Mouse (Mus musculus) retina, postnatal 1 day (tissue): ENCODE measurements at regions not wholly inside any gene's neighbourhood (a gene's known extent, or its start where the extent isn't known, plus 50 kb on each side); places are given as distances from the start of the nearest gene placed in this dataset.
"Not testable (repeated sequence)": the region's sequence is repeated elsewhere in the genome, so short reads cannot be mapped to it uniquely, and the experiment has no call there.

Experiments
- DNase-seq: peaks from one replicate; pipeline ENCODE4 v3.0.0-alpha.2; 2012

DNA sequence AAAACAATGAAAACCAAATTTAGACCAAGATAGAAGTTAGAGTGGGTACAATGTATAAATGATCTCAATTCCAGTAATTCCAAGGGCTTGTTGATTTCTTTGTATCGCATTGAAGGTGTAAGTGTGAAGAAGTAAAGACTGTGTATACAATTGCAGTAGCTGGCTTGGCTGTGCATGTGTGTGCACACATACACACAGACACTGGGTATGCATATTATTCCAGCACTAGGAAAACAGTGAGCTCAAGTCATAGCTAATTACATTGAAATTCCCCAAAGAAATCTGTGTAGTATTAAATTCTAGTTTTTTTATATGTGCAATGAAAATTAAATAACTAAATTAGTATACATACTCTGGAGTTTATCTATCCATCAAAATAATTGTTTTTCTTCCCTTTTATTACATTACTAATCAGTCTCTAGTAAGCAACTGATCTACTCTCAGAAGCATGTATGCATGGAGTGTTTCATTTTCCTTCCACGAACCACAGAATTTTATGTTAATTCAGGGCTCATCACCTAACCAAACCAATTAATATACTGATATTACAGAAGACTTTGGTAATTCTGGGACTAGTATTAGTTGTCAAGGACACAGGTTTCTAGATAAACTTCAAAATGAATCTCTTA is 56.5 kb downstream of the Gm8797 start:
- no peak for DNase-seq

GRCm38 (mm10) chr3:5811071-5811590 is 60.5 kb downstream of the Gm8797 start:
- DNase-seq = no peak

- DNase-seq = not testable (repeated sequence)
These were observed 69.6 kb downstream of the Gm8797 start for GRCm38 (mm10) chr3:5820243-5820642.

- not testable (repeated sequence) for DNase-seq
These were observed 109.6 kb downstream of the Gm8797 start for GRCm38 (mm10) chr3:5860237-5860636.

DNA sequence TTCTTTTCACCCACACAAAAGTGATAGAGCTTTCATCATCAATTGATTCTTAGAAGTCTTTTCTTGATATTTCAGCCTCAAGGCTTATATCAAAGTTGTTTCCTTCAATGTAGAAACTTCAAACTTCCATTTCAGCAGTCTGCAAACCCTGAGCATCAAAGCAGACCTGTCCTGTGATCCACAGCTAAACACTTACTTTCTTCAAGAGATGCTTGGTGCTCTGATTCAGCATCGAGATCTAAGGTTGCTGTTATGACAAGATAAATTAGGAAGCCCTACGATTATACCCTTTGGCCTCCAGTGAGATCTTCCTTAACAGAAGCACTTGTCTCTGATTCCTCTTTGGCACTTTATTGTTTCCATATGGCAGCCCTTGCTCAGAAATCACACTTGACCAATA is 119.8 kb downstream of the Gm8797 start:
- DNase-seq = no peak

DNA sequence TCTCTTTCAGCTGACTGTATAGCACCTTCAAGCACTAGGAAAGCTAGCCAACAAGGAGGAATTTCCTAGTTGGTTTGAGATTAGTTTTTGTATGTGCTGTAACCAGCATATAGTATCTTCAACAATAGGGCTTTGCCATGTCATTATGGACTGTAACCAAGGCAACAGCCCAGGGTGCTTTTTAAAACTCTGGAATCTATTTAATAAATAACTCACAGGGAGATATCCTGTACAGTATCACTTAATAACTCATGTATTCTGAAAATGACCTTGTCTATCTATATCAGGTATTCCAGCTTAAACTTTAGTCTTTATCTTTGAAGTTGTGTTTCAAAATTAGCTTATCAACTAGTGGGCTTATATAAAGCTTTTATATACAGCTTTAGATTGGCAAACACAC is 128.5 kb downstream of the Gm8797 start:
- no peak for DNase-seq

DNA sequence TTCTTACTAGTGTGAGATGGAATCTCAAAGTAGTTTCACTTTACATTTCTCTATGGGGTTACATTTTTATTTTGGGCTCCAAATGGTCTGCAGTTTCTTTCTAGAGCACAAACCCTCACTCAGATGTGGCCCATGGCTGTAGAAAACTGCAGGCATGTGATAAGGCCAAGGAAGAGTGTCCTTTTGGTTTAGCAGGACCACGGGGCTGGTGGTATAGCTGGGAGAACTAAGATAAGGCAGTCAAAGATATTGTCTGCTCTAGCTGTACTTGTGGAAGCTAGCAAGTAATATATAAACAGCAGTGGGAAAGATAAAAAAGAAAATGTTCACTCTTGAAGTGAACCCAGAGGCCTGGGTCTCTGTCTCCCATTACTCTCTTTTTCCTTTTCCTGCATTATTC is 166.9 kb downstream of the Gm8797 start:
- DNase-seq = no peak

GRCm38 (mm10) chr3:5950243-5950642 is 199.6 kb downstream of the Gm8797 start:
- not testable (repeated sequence) for DNase-seq

DNA sequence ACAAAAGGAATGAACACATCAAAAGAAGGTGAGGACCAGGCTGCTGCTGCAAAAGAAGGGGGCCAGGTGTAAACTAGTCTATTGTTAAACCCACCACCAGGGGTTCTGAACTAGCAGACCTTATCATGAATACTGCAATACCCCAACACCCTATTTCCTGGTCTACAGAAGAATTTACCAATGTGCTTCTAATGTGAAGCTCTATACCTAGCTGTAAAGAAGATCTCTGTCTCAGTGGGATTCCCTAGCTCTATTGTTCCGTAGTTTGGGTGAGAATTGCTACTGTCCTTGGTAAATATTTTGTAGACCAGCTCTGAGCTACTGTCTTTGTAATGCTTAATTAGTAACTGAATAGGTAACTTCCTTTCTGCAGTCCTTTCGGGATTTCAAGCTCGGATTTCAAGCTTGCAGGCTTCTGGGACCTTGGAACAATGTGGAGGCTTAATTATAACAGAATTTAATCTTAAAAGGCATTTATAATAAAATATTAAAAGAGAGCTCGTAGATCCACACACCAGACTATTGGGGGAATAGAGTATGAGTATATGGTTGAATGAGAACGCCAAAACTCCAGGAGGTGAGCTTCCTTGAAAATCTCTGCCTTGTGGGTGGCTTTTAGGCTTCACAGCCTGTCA is 238.5 kb downstream of the Gm8797 start:
- not testable (repeated sequence) for DNase-seq

GRCm38 (mm10) chr3:6004423-6004822 is 253.8 kb downstream of the Gm8797 start:
- DNase-seq = no peak

GRCm38 (mm10) chr3:6018749-6019148 is 268.1 kb downstream of the Gm8797 start:
- no peak for DNase-seq

DNA sequence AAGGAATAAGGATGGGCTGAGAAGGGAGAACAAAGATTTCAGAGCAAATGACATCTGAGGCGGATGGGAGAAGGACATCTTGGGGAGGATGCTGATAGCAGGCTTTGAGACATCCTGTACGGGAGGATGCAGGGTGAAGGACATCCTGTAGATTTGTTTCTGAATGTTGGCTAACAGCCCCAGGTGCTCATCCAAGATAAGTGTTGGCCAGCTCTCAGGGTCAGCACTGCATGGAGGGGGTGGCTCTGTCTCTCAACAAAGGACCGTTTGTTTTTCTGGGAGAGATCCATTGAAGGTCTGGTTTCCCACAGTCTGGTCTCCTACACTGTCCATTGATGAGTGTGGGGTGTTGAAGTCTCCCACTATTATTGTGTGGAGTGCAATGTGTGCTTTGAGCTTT is 290.7 kb downstream of the Gm8797 start:
- DNase-seq = not testable (repeated sequence)

DNA sequence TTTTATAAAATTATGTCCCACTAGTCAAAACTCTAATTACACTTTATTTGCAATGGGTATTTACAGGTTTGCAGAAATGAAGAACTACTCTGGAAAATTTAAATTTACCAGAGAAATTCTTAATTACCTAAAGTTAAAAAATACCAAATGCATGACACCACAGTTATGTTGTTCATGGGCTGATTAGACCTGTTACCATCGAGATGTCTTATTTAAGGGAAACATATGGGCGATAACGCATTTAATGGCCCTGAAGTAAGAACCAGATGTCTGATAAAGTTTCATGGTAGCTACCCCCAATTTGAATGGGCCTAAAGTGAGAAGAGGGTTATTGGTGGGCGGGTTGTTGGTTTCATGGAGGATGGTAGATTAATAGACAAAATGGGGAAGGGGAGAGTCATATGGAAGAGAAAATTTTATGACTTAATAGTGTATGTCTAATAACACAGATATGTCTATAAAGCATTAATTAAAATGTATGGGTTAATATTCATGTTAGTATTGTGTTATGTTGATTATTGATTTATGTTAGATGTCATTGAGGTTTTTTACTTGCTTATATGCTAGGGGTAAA is 299.0 kb downstream of the Gm8797 start:
- no peak for DNase-seq

- DNase-seq = no peak
These were observed 301.3 kb downstream of the Gm8797 start for GRCm38 (mm10) chr3:6051901-6052300.

DNA sequence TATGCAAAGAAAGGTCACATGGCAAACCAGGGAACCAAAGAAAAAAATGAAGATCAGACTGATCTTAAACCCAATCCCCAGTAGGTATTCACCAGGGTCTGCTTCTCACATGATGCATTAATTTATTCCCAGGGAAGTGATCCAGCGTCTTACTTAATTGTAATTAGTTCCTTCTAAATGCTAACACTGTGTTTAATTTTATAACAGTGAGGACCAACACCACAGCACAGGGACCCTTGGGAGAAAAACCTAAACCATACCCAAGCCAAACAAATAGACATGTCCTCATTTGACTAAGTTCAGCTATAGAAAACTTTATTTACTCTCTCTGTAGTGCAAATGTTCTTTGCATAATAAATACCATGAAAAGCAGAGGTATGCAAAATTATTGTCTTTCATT is 333.2 kb downstream of the Gm8797 start:
- no peak for DNase-seq

DNA sequence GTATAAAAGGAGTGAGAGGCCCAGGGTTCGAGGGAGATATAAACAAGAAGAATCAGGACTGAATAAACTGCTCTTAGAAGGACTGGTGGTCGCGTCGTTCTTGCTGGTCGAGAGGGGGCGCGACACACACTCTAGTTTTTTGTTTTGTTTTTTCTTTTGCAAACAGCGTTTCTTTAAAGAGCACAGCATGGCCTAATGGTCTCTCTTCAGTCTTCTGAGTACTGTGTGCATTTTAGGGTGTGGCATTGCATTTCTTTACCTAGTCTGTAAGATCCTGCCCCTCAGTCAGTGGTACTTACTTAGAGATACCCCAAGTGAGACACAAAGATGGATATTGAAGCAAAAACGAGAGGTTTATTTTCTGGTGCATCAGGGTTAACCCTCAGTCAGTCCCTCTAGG is 336.7 kb downstream of the Gm8797 start:
- no peak for DNase-seq

- DNase-seq = no peak
These were observed 343.3 kb downstream of the Gm8797 start for GRCm38 (mm10) chr3:6093931-6094330.

DNA sequence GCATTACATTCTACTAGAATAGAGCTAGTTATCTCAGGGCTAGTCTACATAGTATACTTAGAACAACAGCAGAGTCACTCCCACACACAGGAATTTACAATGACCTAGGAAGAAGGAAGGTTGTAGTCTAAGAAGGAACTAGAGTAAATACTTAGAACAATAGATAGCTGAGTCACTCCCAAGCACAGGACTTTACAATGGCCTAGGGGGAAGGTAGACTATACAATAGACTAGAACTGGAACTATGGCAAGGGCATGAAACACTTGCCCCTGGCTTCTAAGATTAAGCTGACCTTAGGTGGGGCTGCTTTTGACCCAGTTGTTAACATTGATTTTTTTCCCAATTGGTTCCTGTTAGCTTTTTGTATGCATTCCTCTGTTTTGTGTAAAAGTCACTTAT is 343.8 kb downstream of the Gm8797 start:
- DNase-seq = not testable (repeated sequence)

- DNase-seq = no peak
These were observed 350.3 kb downstream of the Gm8797 start for GRCm38 (mm10) chr3:6100863-6101262.

DNA sequence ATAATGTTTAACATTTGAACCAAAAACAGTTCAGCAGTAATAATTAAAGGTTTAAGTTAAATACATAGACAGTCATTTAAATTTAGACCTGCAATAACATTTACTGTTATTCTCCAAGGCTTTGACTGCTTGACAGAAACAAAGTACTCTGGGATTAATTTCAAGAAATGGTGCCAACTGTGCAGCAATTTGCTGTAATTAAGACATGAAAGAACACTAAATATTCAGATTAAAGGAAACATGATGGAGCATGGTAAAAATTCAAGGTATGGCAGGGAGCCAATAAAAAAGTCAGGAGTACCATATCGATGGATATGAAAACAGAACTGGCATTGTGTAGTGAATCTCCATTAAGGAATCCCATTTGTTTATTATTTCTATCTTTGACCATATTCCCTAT is 352.3 kb downstream of the Gm8797 start:
- peak; percentile 4 for DNase-seq

GRCm38 (mm10) chr3:6106659-6107058 is 356.1 kb downstream of the Gm8797 start:
- peak; percentile 75 for DNase-seq

DNA sequence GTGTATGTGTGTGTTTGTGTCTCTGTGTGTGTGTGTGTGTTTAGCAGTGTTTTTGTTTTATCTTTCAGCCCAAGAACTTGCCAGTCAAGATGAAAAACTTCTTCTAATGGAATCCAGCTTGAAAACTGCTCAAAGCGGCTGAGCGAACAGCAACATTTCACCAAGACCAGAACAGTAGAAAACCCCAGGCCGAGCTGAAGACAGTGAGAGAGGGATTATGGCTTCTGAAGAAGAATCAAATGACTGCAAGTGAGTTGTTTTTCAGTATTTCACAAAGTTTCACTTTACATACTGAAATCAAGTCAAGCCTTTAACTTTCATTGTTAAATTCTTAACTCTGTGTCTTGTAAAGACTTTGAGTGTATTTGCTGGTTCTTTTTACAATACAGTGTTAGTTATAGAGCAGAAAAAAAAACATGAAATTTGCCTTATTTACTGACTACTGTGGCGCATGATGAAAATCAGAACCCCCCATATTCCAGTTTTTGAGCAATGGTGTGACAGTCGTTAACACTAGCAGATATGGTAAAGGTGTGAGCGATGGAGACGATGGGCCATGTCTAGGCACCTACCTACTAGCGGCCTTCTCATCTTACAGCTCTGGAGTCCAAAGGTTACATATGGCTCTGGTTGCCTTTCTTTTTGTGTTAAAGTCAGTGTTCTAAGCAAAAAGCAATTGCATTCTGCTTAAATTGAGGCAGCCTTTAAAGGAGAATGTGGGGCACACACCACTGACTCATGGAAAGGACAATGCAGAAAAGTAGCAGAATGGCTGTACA is 357.0 kb downstream of the Gm8797 start:
- DNase-seq = no peak

- no peak for DNase-seq
These were observed 368.1 kb downstream of the Gm8797 start for GRCm38 (mm10) chr3:6118721-6119120.
